Mouse (Mus musculus): ENCODE measurements around the gene Hcar2.

DNA sequence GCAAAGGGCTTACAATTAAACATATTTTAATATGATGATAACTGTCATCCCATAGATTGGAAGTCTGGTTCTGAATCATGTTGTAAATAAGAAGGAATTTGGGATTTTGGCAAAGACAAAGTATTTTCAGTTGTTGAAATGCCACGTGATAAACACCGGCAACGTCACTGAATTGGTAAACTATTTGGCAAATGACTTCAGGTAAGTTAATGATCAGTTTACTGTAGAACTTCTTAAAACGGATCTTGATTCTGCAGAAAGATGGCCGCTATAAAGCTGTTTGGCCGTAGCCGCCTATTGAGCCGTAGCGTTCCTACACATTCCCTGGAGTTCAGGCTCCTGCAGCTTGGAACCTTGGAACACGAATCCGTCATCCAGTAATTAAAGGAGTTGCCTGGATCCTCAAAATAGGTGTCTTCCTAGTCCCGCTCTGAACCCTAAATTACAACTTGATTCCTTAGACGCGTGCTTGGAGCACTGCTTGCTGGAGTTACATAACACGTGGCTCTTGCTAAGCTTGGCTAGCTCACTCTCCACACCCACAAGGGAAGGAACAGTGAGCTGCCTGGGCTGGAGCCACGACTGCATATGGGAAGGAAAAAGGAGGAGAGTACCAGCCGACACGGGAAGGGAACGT lies 46.2 kb downstream of the Hcar2 start:
- TF ChIP-seq CTCF (IDR thresholded peaks at IDR 0.05; ENCODE audit: control insufficient read depth, insufficient read depth, insufficient replicate concordance, low read depth, low read length) (no peak), POLR2A (IDR thresholded peaks at IDR 0.05; ENCODE audit: control insufficient read depth, low read depth, low read length) (no peak)
